Mouse (Mus musculus): ENCODE data around the gene Ntrk3. TPM values are rescaled to one million over a fixed set of nuclear protein-coding genes. Genes with fewer than 3 reads are reported as not detected.

Ntrk3 gene
- total RNA-seq, 2 experiments from 2014 or later = 2.5 to 3.5 TPM

DNA sequence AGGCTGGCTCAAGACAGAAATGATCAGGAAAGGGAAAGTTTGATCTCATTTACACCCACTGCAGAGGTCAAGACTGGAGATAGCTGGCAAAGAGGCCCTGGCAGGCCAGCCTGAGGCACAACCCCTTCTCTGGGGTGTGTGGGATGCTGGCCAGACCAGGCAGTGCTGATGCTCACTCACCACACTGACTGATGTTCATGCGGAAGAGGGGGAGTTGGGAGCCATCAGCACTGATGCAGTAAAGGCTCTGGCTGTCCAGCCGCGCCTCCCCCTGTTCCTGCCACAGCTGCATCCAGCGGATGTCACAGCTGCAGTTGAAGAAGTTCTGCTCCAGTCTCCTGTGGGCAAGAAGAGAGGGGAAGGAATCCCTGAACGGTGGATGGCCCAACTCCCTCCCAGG is 275.2 kb downstream of the Ntrk3 start:
- intact Hi-C loops (cut with DNase I) = no loop called here
- DNase-seq = no peak

DNA sequence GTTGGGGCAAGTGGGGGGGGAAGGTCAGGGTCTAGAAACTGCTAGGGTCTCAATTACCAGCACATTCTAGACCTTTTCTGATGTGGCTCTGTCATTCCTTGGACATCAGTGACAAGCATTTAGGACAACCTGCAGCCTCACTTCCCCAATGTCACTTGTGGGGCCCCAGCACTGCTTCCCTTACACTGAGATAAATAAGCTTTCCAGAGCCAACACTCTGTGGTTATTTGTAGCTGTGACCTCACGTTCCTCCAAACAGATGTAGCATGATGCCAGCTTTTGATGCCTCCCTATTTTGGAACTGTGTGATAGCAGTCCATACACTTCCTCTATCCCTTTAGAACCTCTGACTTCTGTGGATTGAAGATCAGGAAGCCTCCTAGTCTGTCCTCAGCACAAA is 278.8 kb downstream of the Ntrk3 start:
- no peak for DNase-seq
- intact Hi-C loops (cut with DNase I) = no loop called here

DNA sequence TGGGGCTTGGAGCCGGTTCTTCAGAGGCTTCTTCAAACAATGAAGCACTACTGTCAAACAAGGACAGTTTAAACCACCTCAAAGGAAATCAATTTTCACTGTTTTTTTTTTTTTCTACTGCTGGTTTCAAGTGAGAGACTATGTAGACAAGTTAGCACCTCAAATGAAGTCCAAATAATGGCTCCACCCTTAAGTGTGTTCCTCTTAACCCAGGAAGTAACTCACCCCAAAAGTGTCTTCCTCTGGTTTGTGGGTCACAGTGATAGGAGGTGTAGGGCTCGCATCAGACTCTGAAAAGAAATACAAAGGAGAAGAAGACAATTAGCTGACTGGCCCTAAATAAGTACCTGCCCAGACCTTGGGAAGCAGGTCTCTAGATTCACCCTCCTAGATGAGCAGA is 286.1 kb downstream of the Ntrk3 start:
- intact Hi-C loops (cut with DNase I) = no loop called here
- no peak for DNase-seq

DNA sequence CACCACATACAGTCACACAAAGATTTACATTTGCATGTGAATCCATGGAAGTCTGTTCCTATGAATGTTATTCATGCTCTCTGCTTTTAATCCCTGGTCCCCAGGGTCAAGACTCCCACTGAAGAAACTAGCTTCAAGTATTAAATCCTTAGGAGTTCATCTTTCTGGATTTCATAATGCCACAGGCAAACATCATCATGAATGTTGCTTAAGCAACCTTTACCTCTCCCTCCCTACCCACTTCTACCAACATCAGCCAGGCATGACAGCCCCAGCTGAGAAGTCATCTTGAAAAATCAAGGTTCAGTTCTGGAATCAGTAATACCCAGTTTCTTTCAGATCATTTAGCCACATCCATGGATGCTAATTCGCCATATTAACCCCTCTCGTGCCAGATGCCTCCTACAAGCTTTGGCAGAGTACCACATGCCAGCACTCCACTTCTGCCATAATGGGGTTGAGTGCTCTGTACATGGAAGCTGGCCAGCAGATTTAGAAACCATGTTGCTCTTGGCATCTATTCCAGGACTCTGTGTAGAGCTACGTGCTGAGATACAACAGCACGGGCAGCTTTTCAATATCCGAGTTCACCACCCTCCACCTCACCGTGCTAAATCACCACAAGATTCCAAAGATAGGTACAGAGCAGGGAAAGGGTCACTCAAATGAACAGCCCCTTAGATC is 287.8 kb downstream of the Ntrk3 start:
- intact Hi-C loops (cut with DNase I) = no loop called here
- peak in 1 of 2 experiments; percentile 31 for DNase-seq

DNA sequence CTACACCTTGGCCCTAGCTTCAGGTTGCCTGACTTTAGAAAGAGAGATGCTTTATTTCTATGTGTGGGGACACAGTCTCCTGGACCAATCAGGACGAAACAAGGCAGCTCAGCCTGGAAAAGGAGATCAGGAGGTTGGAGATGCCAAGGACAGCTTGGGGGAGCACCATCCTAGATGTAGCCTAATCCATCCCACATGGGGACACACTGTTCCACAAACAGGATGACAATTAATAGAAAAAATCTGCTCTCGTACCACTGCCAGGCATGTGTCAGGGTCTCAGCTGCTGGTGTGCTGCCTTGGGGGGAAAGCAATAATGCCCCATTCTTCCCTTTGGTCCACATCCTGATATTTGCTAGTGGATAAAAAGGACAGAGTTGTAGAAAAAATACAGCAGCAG is 289.0 kb downstream of the Ntrk3 start:
- DNase-seq = no peak
- intact Hi-C loops (cut with DNase I) = no loop called here

DNA sequence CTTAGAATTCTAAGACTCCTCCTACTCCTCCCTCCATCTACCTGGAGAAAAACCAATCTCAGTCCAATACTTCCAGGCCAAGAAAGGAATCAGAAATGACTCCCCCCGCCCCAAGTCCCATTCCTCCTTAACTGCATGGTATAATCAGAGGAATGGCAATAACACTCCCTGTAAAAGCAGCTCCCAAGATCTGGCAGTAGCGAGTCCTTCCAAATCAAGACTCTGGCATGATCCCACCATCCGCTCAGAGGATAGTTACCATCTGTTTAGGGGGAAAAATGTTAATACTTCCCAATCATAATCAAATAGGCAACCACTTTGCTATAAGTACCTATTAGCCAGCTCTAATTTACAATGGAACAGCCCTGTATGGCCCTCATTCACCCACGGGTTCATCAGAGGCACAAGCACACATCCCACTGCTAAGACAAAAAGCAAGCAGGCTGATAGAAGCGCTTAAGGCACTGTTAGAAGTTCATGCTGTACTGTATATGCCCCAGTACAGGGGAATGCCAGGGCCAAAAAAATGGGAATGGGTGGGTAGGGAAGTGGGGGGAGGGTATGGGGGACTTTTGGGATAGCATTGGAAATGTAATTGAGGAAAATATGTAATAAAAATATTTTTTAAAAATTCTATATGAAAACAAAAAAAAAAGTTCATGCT is 294.3 kb downstream of the Ntrk3 start:
- intact Hi-C loops (cut with DNase I) = loop anchor here (5.0 kb wide), 1 partner anchor 124 kb away; no protein-coding TSS in a partner anchor
- DNase-seq = no peak

DNA sequence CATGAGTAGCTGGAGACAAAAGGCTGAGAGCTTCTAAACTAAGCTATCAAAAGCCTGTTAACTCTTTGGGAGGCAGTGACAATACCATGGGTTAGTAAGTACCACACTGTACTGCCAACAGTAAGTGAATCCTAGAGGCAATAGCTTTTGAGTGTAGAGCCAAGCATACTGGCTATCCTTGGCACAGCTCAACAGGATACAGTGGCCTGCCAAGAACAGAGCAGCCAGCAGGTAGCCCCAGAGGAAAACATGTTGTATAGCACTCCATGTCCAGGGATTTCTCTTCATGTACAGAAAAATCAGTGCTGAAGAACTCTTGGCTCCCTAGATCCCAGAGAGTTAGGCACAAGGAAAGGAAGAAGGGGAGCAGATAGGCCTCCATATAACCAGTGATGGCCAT is 296.1 kb downstream of the Ntrk3 start:
- DNase-seq = peak in 1 of 2 experiments; percentile 17
- intact Hi-C loops (cut with DNase I) = loop anchor here (5.0 kb wide), 1 partner anchor 126 kb away; no protein-coding TSS in a partner anchor

DNA sequence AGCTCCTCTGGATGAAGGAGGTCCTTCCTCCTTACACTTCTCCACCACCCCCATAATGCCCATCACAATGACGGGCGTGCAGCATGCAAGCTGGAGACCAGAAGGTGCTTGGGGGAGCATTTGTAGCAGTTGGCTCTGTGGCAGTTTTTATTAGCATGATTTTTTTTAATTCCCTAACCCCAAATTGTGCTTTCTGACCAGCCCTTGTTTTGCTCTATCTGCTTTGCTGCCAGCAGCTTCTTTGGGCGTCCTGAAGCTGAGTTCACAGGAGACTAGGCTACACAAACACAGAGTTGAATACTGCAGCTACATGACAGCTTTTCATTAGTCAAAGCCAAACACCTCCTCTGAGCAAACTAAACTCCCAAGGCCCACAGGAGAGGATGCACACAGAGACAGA is 296.9 kb downstream of the Ntrk3 start:
- intact Hi-C loops (cut with DNase I) = loop anchor here (5.0 kb wide), 1 partner anchor 126 kb away; no protein-coding TSS in a partner anchor
- no peak for DNase-seq

DNA sequence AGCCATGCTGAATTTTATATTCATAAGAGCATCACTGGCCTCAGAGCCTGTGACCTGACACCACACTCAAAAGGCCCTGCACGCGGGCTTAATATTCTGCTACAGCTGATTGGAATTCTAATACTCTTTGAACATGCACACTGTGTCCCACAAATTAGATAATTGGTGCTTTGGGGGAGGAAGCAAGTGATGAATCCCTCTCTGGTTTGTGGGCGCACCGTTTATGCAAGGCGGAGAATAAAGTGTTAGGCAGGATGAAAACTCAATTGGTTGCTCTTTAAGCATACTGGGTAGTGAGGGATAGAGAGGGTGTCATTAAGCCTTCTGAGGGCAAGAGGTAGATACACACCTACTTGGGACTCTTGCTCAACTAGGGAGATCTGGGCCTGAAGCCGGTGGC is 297.3 kb downstream of the Ntrk3 start:
- intact Hi-C loops (cut with DNase I) = loop anchor here (5.0 kb wide), 1 partner anchor 127 kb away; no protein-coding TSS in a partner anchor
- DNase-seq = no peak

DNA sequence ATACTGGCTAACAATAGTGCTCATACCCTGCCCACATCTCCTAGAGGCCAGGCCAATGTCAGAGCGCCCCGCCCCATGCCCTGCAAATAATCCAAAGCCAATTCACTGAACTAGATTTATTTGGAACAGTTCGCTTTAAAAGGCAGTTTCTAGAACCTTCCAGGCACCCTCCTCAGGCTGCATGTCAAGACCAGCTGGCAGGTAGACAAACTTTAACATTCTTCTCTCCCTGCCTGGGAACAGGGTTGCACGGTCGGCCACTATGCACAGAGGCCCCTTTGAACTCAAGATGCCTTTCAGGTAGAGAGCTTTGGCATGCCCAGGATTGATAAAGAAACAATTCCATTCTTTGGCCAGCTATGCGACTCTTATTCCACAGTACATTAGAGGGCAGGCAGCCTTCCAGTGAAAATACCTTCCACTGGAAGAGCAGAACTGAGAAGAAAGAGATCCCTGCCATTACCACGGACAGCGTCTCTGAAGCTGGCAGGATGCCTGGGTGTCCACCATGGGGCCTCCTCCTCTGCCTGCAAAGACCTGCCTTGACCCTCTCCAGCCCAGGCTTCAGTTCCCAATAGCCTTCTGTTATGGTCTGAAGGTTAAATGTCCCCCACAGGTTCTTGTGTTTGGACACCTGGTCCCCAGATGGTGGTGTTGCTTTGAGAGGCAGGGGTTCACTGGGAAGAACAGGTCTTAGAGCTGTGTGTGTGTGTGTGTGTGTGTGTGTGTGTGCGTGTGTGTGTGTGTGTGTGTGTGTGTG is 298.3 kb downstream of the Ntrk3 start:
- intact Hi-C loops (cut with DNase I) = loop anchor here (5.0 kb wide), 1 partner anchor 128 kb away; no protein-coding TSS in a partner anchor
- DNase-seq = peak; percentile 52 to 72

DNA sequence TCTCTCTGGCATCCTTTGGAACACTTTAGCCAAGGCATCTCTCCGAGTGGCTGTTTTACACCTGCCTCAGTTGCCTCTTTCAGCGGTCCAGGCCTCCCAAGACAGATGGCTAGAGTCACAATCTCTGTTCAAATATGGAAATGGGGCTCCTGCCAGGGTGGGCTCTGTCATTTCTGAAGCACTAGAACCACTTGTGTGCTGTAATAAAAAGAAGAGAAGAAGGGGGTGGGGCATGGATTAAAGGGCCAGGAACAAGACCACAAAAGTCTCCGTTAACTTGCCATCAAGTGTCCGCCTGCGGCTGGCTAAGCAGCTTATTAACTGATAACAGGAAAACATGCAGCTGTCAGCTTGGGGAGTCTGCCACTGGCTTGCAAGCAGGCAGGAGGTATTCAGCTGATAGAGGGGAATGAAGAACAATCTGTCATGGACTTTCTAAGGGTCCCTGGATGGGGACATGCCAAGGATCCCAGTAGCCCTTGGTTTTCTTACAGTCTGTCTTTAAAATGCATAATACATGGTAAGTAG is 304.1 kb downstream of the Ntrk3 start:
- DNase-seq = peak; percentile 8 to 14
- intact Hi-C loops (cut with DNase I) = no loop called here

DNA sequence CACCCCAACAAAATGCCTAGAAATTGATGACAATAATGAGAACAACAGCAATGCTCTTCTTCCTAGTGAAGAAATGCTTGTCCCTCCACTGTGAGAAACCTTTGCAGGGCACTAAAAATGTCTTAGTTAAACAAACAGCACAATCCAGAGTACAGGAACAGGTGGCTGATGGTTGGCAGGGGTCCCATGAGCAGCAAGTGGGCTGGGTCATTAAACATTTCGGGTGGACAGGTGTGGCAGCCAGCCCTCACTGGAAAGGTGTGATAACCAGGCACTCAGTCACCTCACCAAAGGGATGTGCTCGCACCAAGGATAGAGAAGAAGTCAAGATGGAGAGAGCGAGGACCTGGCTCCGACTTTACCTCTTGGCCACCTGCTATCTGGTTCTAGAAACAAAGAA is 306.2 kb downstream of the Ntrk3 start:
- DNase-seq = no peak
- intact Hi-C loops (cut with DNase I) = no loop called here

DNA sequence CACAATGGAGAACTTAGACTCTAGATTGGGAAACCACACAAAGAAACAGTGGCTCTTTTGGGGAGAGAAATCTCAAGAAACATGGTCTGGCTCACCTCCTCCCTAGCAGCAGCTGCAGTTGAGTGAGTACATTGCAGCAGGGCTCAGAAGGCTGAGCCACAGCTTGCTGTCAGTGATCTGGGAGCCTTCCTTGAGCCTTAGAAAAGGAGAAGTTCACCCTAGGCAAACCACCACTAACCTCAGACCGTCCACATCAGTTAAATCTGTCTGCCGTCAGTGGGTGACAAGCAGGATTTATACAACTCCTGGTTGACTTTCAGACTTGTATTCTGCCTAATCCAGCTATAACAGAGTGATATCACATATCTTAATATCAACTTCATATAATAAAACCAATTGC is 325.6 kb downstream of the Ntrk3 start:
- intact Hi-C loops (cut with DNase I) = no loop called here
- no peak for DNase-seq

DNA sequence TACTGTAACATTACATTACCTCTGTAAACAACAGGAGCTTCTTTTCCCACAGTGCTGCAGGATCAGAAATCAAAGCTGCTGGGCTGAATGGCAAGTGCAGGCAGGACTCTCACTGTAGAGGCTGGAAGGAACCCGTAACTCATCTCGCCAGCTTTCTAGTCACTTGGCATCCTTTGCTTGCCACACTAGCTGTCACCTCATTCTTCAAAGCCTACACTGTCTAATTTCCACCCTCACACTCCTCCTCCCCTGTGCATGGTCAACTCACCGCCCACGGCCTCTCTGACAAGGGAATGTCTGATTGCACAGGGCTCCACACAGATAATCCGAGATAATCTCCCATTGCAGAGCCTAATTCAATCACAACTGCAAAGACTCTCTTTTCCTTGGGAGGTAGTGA is 327.8 kb downstream of the Ntrk3 start:
- DNase-seq = no peak
- intact Hi-C loops (cut with DNase I) = no loop called here

DNA sequence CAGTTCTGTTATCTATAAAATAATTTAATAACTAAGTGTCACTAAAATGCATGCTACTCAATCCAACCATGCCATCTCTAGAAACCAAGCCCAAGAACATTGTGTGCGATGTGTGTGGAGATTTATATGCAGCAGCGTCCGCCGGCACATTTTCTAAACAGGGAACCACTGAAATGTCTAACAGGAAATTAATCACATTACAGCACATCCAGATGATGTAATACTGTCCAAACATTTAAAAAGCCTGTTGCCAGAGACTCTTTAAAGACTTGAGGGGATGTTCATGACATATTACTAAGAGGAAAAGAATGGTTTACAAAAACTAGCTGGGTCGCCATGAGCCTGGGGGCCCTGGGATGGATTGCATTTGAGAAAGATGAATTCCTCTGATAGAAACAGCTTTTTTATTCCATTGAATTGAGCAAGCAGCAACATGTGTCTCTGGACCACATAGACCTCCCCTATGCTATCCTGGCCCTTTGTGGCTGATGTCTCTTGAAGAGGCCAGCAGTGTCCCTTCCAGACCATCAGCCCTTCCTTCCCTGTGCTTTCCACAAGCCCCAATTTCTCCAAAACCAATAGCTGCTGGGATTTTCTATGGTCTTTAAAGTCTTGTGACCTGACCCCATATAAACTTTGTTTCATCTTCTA is 331.0 kb downstream of the Ntrk3 start:
- no peak for DNase-seq
- intact Hi-C loops (cut with DNase I) = no loop called here

DNA sequence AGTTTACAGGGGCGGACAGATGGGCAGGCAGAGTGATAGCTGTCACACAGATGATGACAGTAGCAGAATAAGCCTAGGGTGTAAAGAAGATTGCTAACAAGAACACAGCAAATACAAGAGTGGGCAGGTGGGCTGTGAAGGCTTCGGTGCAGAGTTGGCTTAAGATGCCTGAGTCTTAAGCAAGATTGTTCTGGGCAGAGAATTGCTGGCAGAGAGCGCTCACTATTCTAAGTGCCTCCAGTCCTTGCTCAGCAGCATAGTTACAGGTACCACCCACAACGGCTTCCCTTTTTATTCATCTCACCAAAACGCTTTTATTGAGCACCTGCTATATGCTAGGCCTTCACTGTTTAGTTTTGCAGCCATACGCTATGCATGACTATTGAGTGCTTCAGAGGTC is 333.3 kb downstream of the Ntrk3 start:
- intact Hi-C loops (cut with DNase I) = no loop called here
- no peak for DNase-seq

DNA sequence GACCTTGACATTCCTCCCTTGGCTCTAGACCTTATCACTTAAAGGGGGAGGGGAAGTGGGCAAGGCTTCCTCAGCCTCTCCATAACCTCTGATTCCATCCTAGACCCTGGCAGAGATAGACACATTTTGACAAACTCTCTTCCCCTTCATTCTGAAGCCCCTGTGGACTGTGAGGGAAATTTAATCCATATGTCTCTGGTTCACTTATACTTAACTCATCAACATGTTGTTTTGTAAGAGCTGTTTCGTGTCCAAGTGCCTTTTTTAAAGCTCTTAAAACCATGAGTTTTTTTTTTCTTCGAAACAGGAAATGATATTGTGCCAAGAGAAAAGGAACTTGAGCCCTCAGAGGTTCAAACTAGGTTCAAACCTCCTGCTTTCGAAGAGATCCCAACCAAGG is 335.3 kb downstream of the Ntrk3 start:
- intact Hi-C loops (cut with DNase I) = no loop called here
- no peak for DNase-seq

DNA sequence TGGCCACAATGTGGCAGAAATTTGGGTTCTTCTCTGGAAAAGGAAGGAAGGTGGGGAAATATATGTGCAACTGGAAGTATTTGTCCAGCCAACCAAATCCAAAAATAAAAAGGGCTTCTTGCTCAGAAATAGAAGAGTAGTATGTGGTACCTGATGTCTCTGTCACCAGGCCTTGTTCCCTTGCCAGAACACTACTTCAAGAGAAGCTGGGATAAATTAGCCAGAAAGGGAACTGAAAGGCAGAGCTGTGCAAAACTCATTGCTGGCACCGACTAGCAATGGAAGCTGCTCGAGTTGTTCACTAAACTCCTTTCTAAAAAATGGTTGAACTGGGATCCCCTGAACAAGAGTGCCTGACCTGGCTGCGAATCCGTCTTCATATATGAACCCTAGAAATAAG is 337.6 kb downstream of the Ntrk3 start:
- intact Hi-C loops (cut with DNase I) = no loop called here
- no peak for DNase-seq

DNA sequence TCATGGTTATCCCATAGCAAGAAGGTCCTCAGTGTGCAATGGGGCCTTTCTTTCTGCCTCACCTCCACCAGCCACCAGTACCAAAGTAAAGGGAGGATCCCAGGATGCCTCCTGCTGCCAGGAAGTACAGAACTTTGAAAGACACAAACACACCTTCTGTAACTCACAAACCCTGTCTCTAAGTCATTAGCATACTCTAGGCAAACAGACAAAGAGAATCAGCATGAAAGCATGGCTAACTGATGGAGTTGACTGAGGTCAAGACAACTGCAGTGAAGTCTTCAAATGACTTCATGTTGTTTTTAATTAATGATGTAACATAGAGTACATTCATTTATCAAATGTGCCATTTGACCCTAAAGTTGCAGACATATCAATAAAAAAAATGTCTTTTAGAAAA is 339.4 kb downstream of the Ntrk3 start:
- intact Hi-C loops (cut with DNase I) = no loop called here
- no peak for DNase-seq

DNA sequence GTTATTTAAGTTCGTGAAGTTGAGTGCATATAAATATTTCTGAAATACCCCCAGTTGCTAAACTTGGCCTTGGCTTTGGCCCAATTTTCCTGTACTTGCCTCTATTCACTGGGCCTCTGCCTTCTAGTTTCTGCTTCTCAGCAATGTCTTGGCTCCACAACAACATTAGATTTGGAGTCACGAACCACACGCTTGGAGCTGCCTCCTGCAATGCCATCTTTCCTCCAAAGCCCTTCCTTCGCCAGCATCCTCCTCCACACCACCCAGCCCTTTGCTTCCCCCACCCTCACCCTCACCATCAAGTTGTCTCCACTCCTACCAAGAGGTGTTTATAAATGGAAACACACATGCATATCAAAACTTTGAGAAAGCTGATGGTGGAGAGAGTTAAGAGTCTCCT is 340.6 kb downstream of the Ntrk3 start:
- DNase-seq = no peak
- intact Hi-C loops (cut with DNase I) = no loop called here

DNA sequence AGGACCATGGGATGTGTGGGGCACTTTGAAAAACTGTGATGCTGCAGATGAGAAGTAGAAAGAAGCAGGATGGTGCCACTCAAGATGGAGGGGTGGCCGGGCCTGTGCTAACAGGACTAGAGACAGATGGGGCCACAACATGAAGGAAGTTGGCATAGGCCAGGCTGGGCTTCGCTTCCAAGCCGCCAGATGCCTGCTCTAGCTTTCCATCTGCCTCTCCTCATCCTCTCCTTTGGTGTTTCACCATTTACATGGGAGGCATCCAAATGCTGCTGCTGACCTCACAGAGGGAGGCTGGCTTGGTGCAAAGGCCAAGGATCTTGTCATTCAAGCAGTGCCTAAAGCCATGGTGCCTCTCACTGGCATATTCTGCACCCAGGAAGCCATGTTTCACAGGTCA is 347.8 kb downstream of the Ntrk3 start:
- no peak for DNase-seq
- intact Hi-C loops (cut with DNase I) = no loop called here
